Mouse (Mus musculus): ENCODE data around the gene Rab34.
"Not testable (repeated sequence)": the region's sequence is repeated elsewhere in the genome, so short reads cannot be mapped to it uniquely, and the experiment has no call there.

Gene Rab34

GRCm38 (mm10) chr11:78181830-78182357 lies 6.3 kb upstream of the Rab34 start:
- DNase-seq, result no peak

GRCm38 (mm10) chr11:78182450-78182849 lies 5.8 kb upstream of the Rab34 start:
- DNase-seq, result no peak

GRCm38 (mm10) chr11:78182961-78183844 lies 5.0 kb upstream of the Rab34 start, which contains the start of gene Rpl23a:
Rpl23a (minus strand) TSS chr11:78183584.
- peak; percentile 82 for DNase-seq

DNA sequence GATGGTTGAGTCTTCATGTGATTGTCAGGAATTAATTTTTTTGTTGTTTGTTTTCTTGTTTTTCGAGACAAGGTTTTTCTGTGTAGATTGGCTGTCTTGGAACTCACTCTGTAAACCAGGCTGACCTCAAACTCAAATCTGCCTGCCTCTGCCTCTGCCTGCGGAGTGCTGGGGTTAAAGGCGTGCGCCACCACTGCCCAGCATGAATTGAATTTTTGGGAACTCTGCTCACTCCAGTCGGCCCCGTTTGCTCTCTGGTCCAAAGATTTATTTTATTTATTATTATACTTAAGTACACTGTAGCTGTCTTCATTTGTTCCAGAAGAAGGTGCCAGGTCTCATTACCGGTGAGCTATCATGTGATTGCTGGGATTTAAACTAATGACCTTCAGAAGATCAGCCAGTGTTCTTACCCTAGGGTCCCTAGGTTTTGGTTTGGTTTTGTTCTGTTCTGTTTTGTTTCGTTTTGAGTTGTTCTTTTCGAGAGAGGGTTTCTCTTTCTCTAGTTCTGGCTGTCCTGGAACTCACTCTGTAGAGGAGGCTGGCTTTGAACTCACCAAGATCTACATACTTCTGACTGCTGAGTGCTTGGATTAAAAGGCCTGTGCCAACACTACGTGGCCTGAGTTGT lies 4.2 kb upstream of the Rab34 start:
- DNase-seq, result no peak

DNA sequence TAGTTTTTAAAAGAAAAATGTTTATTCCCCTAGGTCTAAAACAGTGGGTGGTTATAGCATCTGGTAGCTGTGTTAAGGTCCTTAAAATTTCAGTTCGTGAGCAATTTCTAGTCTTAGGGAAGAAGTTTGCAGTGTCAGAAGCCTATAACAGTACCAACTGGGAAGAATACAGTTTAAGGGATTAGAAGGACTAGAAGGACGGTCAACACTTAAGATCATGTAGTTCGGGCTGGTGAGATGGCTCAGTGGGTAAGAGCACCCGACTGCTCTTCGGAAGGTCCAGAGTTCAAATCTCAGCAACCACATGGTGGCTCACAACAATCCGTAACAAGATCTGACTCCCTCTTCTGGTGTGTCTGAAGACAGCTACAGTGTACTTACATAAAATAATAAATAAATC lies 3.5 kb upstream of the Rab34 start:
- not testable (repeated sequence) for DNase-seq

DNA sequence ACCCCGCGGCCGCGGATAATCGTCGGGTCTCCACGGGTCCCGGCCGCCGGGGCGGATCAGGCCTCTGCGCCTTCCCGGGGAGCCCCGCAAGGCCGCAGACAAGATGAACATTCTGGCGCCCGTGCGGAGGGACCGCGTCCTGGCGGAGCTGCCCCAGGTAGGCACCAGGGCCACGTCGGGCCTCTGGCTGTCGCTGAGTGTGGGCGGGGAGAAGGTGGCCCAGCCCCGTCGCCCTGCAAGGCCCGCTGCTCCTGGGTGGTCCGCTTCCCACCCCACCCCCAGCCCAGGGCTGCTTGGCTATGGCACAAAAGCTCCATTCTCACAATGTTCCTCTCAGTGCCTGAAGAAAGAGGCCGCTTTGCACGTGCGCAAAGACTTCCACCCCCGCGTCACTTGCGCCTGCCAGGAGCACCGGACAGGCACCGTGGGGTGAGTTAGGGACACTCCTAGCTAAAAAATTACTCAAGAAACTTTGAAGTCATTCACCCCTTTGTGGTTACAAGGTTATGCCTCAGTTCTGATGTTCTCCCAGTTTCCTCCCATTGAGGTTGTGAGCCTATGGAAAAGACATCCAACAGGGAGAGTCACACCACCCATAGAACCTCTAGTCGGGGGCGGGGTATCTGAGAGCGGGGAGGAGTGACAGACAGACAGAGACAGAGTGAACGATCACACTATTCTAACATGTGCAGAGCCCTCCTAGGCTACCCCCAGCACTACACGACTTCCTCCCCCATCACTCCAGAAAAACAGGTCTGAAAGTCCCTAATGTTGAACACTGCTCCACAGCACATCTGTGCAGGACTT lies 1.2 kb downstream of the Rab34 start:
- DNase-seq, result no peak

GRCm38 (mm10) chr11:78190041-78190440 lies 1.8 kb downstream of the Rab34 start:
- DNase-seq, result no peak

DNA sequence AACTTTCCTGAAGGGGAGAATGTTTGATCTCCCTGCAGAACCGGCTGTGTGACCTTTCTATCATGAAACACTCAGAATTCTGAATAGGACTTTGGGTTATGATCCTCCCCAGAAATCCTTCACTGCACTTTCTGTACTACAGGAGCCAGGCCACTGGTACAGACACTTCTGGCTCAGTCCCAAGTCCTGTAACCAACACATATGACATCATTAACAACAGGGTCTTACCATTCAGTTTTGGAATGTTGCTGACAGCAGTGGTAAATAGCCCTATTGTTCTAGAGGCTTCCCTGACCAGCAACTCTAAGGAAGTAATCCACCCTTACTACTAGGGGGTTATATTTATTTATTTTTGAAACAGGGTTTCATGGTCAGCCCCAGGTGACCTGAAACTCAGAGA lies 4.9 kb downstream of the Rab34 start, which contains the start of gene Proca1:
Gene Proca1, plus strand, starts transcription at position 280 of the 400 bp plus-strand sequence.
- no peak for DNase-seq

DNA sequence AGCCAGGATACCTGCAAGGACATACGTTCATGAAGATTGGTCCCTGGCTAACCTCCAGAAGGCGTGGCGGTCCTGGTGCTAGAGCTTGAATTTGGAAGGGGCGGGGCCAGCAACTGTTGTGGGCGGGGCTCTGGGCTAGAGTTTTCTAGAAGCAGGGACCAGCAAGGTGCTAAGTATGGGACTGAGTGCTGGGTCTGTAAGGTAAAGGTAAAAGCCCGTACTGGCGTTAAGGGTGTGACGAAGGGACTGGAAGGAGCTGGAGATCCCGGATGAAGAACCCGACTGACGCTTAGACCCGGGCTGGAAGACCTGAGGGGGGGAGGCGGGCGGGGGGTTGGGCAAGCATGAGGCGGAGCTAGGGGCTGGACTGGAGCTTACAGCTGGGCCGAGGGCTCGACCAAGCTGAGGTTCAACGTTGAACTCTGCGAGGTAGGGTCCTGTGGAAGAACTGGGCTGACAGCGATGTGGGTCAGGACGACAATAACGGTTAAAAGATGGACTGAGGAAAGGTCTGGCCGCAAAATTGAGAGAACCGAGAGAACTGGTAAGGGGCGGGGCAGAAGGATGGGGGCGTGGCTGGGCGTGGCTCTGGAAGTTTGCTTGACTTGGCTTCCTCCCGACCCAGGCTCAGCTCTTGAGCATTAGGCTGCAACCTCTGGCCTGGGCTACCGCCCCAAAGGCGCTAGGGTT lies 6.3 kb downstream of the Rab34 start:
- DNase-seq, result no peak

DNA sequence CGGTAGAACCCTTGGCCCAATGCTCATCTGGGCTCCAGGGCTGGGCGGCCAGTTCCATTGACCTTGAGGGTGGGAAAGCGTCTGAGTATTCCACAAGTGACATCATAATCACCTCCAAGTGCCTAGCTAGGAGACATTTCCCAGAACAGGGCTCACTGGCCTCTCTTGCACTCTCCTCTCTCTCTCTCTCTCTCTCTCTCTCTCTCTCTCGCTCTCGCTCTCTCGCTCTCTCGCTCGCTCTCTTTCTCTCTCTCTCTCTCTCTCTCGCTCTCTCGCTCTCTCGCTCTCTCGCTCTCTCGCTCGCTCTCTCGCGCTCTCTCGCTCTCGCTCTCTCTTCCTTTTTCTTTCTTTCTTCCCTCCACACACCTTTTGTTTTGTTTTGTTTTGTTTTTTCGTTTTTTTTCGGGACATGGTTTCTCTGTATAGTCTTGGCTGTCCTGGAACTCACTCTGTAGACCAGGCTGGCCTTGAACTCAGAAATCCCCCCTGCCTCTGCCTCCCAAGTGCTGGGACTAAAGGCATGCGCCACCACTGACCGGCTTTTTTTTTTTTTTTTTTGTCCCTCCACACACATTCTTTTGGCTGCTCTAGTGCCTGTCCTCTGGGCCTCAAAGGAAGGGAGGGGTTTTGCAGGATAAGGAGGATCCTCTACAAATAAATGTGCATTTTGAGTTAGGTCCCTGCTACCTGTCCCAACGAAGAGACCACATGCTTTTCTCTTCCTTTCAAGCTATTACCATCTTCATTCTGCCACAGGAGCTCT lies 7.1 kb downstream of the Rab34 start:
- DNase-seq, result no peak

DNA sequence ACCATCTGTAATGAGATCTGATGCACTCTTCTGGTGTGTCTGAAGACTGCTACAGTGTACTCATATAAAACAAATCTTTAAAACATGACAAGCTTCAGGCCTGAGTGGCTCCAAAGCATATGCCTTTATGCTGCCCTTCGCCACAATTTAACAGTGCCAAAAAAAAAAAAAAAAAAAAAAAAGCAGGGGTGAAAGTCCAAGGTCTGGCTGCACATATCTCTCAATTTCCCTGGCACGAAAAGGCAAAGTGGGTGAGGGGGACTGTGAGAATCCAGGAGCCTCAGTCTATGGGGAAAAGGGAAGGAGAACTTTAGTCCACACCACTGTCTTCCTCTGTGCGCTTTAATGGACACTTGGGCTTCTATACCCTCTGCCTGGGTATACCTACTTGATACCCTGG lies 14.1 kb downstream of the Rab34 start:
- DNase-seq, result no peak

- DNase-seq, result no peak
Observed at GRCm38 (mm10) chr11:78204287-78204686, 16.1 kb downstream of the Rab34 start.

DNA sequence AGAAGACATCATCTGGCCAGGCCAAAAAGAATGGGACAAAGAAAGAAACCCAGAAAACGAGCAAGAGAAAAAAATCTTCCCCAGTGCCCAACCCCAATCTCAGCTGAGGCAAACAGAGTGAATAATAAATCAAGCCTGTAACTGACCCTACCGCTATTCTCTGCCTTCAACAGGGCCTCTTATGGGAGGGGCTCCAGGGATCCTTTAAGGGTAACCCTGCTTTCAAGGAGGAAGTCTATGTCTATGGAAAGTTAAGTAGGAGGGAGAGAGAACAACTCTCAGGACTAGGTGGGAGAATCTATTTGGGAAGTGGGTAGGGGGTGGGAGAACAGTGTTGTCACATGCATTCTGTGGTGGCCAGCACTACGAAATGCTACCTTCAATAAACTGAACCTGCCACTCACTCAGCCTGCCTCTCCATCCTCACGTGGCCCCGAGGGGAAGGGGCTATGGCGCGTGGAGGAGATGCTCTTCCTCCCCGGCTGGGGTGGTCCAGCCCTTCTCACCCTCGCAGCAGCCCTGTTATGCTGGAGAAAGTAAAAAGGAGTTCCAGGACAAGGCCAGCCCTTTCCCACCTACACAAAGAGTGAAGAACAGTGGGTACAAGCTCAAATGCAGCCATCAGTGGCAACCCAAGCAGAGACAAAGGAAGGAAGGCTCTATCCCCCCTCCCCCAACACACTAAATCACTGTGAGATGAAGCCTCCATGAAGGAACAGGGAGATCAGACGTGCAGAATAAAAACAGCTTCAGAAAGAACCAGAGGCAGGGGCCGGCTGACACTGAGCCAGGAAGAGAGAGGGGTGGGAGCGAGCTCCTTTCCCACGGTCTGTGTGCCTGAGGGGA lies 17.4 kb downstream of the Rab34 start:
- no peak for DNase-seq

GRCm38 (mm10) chr11:78207190-78207589 lies 19.0 kb downstream of the Rab34 start:
- DNase-seq, result no peak

DNA sequence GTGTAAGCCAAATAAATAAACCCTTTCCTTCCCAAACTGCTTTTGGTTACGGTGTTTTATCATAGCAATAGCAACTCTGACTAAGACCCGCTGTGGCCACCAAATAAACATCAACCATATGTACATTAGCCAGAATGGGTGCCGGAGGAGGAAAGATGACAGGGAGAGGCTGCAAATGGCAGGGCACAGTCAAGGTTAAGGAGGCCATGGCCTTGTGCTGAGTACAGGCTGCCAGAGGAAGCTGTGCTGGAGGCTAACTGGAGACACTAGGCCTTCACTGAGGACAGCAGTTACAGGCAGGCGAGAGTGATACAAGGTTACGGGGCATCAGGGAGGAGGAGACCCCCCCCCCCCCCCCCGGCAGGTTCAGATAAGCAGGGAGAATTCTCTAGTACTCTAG lies 21.7 kb downstream of the Rab34 start:
- DNase-seq, result no peak

DNA sequence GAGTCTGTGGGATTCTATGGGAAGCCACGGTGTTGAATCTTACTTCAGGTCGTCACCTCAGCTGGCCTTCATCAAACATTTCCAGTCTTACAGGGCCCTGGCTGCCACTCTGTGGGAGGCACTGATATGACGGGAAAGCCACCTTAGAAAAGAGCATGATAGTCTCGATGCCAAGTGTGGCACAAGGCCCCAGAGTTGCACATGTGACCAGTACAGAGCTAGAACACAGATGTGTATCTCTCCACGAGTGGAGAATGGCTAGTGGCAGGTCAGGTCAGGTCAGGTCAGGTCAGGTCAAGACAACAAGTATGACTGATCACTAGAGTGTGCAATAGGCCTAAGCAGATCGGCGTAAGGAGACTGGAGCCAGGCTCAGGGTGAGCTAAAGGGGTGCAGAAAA lies 22.4 kb downstream of the Rab34 start:
- DNase-seq, result no peak

GRCm38 (mm10) chr11:78211513-78211912 lies 23.3 kb downstream of the Rab34 start:
- DNase-seq, result no peak

DNA sequence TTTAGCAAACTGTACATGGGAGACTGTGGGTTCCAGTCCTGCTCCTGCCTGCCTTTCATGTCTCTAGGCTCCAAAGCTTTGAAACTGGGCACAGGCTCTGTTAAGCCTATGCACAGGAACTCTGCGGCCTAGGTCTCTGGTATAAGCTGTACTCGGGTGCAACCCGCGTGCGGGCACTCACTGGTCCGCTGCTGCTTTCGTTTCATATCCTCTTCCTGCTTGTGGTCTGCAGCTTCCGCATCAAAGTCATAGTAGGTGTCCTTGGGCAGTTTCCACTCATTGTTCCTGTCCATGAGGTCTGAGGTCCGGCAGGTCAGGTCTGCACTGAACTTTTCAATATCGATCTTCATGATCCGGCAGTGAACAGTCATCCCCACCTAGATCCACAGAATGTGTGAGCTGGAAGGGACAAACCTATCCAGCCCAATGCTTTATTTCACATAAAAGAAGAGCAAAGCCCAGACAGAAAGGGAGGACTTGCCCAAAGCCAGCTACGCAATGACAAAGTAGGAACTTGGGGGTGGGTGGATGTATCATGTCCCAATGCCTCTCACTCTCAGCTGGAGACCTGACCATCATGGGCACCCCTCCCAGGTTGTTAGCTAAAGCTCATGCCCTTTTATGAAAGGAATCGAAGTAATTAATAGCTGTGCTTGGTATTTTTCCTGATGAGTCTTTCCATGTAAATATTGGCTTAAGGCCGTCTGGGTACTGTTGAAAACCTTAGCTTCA lies 25.0 kb downstream of the Rab34 start:
- DNase-seq, result no peak

GRCm38 (mm10) chr11:78215709-78216317 lies 27.6 kb downstream of the Rab34 start:
- no peak for DNase-seq

GRCm38 (mm10) chr11:78223586-78223985 lies 35.4 kb downstream of the Rab34 start:
- no peak for DNase-seq
